Mouse (Mus musculus): ENCODE data around the gene Oog2. TPM values are rescaled to one million over a fixed set of nuclear protein-coding genes. Genes with fewer than 3 reads are reported as not detected.
"Not testable (repeated sequence)": the region's sequence is repeated elsewhere in the genome, so short reads cannot be mapped to it uniquely, and the experiment has no call there.

Oog2 gene
- total RNA-seq (2021): not detected
- long read RNA-seq, experiment 1: 0 reads
- long read RNA-seq, experiment 2: 0 reads

GRCm38 (mm10) chr4:144190419-144190818, at the start of gene Oog2:
TSS of gene Oog2 (plus strand) at chr4:144190719.
- no peak for DNase-seq

DNA sequence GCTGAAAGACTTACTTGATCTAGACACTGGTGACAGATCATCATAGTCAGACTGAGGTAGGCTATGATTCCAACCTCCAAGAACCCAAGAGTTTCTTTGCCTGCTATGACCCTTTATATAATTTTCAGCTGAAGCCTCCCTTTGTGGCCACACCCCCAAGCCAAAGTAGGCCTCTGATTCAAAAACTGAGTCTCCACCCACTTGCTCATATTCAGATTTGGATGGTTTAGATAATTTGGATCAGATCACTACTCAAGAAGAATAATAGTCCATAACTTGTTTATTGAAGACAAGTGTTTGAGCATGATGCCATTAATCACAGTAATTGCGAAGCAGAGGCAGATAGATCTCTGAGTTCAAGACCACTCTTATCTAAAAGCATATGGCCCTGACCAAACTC, 28.0 kb upstream of the Oog2 start, which contains the start of gene Oog3:
Oog3 (minus strand) TSS at position 101 of the 400 bp plus-strand sequence.
- DNase-seq: no peak

DNA sequence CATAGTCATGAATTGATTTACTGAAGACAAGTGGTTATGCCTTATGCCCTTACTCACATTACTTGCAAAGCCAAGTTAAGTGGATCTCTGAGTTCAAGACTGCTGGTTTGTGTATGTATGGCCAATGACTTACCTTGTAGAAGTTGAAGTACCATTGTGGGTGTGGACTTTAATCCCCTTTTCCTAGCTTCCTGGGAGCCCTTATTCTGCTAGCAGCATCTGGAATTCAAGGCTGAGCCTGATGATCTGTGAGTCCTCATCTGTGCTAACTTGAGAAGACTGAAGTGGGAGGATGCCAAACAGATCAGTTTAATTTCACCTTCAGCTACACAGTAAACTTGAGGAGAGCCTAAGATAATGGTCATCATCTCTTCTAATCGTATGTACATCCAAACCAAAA, 22.7 kb downstream of the Oog2 start, which contains the start of gene C87977:
C87977 (minus strand) TSS at position 101 of the 400 bp plus-strand sequence.
- DNase-seq: not testable (repeated sequence)

Other genes with a start within 250 kb of the Oog2 start
- gene Pramef25, start 239.7 kb upstream of the Oog2 start, total RNA-seq (2021): not detected
- gene Gm13101, start 223.8 kb upstream of the Oog2 start, total RNA-seq (2021): not detected
- gene Pramef17, start 196.3 kb upstream of the Oog2 start, total RNA-seq (2021): not detected
- not detected for gene Pramel4, start 131.6 kb upstream of the Oog2 start, total RNA-seq (2021)
- gene Gm13102, start 84.2 kb upstream of the Oog2 start, total RNA-seq (2021): not detected
- not detected for gene Oog3, start 28.1 kb upstream of the Oog2 start, total RNA-seq (2021)
- gene C87977, start 22.6 kb downstream of the Oog2 start, total RNA-seq (2021): not detected
- gene Pramel5, start 89.8 kb downstream of the Oog2 start, total RNA-seq (2021): not detected
- not detected for gene Gm13128, start 139.5 kb downstream of the Oog2 start, total RNA-seq (2021)
- gene Gm13119, start 167.2 kb downstream of the Oog2 start, total RNA-seq (2021): not detected
- not detected for gene Pramef20, start 187.2 kb downstream of the Oog2 start, total RNA-seq (2021)
- not detected for gene Pramef12, start 217.7 kb downstream of the Oog2 start, total RNA-seq (2021)
- gene 1700012P22Rik, start 248.1 kb downstream of the Oog2 start, total RNA-seq (2021): not detected